Mouse (Mus musculus) c-Kit-positive CD71-positive TER-119-negative erythroid progenitor cells, embryonic 14.5 days (primary cell): ENCODE measurements around the gene Ganc.

Experiments used
- DNase-seq: peaks from one replicate; pipeline ENCODE4 v3.0.0-alpha.2; 2013; ENCODE audit warnings: low read depth

The Ganc gene

GRCm38 (mm10) chr2:120501136-120501918, 97.6 kb downstream of the Ganc start:
- DNase-seq, result no peak

DNA sequence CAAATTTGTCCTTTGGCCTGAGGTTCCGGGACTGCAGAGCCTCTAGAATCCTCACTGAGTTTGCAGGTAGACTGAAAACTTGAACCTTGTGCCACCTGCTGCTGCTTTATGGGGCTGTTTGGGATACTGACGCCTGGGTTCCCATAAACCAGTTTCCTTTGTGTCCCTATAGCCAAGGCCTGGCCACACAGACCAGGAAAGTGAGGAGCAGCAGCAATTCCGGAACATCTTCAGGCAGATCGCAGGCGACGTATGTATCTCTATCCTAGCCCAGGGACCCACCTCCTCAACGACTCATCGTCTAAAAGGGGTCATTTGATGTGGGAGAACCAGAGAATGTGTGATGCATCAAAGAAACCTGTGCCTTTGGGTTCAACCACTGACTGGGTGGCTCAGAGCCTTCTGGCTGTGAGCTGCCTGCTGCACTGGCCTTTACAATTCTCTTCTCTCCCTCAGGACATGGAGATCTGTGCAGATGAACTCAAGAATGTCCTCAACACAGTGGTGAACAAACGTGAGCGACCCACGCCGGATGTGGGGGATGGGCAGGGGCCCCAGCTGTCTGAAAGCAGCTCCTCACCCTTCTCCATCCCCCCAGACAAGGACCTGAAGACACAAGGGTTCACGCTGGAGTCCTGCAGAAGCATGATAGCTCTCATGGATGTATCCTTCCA, 98.4 kb downstream of the Ganc start:
- DNase-seq, result no peak

- DNase-seq, result no peak
Observed at GRCm38 (mm10) chr2:120502605-120502990, 98.9 kb downstream of the Ganc start.

- no peak for DNase-seq
Observed at GRCm38 (mm10) chr2:120503094-120503493, 99.4 kb downstream of the Ganc start.

GRCm38 (mm10) chr2:120503992-120504391, 100.3 kb downstream of the Ganc start:
- DNase-seq, result no peak
